Mouse (Mus musculus) bone marrow, adult 2 months (tissue): Measurements from ENCODE around the gene Plekha1.

Source experiments
- CTCF ChIP-seq: fragments of 200-500 bp; IDR thresholded peaks from 2 replicates; pipeline ENCODE4 v1.5.1; 2011; ENCODE audit warnings: low read length, control low read depth; ENCODE audit not compliant: control insufficient read depth, insufficient read depth
- POLR2A ChIP-seq: fragments of 200-500 bp; IDR thresholded peaks from 2 replicates; pipeline ENCODE4 v1.6.1; 2011; ENCODE audit warnings: low read depth, mild to moderate bottlenecking, control low read depth, low read length, borderline replicate concordance; ENCODE audit not compliant: control insufficient read depth

DNA sequence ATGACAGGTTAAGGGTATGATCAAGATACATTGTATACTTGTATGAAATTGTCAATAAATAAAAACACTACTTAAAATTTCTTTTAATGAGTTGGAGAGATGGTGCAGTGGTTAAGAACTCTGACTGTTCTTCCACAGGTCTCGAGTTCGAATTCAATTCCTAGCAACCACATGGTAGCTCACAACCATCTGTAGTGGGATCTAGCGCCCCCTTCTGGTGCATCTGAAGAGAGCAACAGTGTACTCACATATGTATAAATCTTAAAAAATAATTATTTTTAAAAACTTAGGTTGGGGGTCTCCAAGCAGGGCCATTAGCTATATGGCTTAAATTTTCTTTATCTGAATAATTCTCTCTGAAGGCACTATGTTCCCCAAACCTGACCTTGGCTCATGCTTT is 64.8 kb downstream of the Plekha1 start:
- no peak for TF ChIP-seq CTCF
- no peak for TF ChIP-seq POLR2A
